Mouse (Mus musculus) monocyte, adult 2 months (primary cell): ENCODE data around the gene Golga7b.

ENCODE experiments used
- DNase-seq, 2 experiments: peaks; one replicate each; pipeline ENCODE4 v3.0.0; 2022; ENCODE audit warnings: low spot score in 2 of 2, low read depth in 1 of 2

The Golga7b gene

GRCm38 (mm10) chr19:42247519-42247918 is at the start of gene Golga7b:
Gene Golga7b (plus strand): TSS chr19:42247574.
- no peak for DNase-seq

GRCm38 (mm10) chr19:42198026-42198425 is 49.3 kb upstream of the Golga7b start:
- no peak for DNase-seq

GRCm38 (mm10) chr19:42201696-42202381 is 45.5 kb upstream of the Golga7b start, which contains the start of gene Sfrp5:
Gene Sfrp5 (minus strand): TSS chr19:42202252.
- no peak for DNase-seq

DNA sequence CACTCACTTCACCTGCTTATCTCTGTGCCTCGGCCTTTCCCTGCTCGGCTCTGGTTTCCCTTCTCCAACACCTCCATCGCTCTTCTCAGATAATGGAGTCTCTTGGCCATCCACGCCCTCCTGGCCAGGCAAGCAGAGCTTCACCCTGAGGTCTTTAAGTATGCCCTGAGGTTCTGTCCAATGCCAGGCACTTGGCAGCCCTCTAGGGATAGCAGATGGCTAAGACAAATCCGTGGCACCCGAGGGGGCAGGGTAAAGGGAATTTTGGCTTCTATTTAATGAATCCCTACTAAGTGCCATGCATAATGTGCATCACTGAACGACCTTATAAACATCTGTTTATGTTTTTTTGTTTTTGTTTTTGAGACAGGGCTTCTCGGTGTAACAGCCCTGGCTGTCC is 44.9 kb upstream of the Golga7b start:
- DNase-seq = no peak

DNA sequence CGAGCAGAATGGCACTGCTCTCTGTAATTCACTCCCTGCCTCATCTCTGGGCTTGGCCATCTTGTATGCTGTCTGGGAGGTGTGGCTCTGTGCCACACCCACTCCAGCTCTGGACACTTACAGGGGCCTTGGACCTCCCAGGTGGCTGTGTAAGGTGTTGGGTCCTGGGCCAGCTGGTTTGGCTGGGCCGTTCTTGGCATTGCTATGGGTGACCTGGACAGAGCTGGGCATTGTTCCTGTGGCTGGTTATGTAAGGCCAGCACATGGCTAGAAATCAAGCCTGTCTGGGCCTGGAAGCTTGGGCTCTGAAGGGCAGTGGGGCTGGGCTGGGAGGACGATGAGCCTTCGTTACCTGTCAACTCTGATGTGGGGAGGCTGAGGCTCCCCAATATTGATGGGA is 43.1 kb upstream of the Golga7b start:
- no peak for DNase-seq

- no peak for DNase-seq
Measured at GRCm38 (mm10) chr19:42205201-42205600, 42.2 kb upstream of the Golga7b start.

- no peak for DNase-seq
Measured at GRCm38 (mm10) chr19:42209485-42209884, 37.9 kb upstream of the Golga7b start.

- DNase-seq = no peak
Measured at GRCm38 (mm10) chr19:42209976-42210375, 37.4 kb upstream of the Golga7b start.

DNA sequence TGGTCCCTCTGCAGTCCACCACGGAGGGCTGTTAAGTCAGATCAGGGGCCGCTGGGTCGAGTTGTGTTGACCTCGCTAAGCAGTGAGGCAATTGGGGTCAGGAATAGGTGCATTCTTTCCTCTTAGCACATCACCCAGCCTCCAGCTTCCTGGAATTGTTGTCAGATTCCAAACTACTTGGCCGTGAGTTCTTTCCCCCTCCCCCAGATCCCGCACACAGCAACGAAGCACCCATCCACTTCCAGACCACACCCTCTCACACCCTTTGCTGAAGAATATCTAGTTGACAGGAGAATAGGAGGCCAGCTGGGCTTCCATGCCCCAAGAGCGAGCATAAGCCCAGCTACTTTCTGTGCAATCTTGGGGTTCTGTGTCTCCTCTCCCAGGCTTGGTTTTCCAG is 35.4 kb upstream of the Golga7b start:
- DNase-seq = no peak

GRCm38 (mm10) chr19:42214601-42215000 is 32.8 kb upstream of the Golga7b start:
- no peak for DNase-seq

DNA sequence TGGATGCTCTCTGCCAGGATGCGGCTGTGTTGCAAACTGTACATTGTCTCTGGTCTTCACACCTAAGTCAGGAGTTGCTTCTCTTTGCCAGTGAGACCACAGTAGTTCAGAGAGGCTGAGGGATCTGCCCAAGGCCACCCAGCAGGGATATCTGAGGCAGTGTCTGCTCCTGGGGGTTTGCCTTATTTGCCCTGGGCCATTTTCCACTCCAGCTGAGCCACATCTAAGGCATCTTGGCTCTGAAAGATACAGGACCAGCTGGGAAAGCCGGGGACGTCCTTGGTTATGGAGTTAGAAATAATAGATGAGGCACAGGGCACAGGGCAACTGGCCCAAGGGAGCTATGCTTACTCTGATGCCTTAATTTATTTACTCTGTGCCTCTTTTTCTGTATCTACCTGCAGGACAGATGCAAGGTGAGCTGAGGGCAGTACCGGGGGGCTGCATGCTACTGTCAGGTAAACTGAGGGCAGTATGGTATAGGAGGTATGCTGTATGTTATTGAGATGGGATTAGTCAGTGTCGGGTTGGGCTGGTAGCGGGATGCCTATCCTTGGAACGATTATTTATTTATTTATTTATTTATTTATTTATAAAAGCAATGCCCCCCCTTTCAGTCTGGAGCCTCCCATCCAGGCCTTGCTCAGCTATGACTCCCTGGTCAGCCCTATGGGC is 30.5 kb upstream of the Golga7b start:
- DNase-seq = no peak

DNA sequence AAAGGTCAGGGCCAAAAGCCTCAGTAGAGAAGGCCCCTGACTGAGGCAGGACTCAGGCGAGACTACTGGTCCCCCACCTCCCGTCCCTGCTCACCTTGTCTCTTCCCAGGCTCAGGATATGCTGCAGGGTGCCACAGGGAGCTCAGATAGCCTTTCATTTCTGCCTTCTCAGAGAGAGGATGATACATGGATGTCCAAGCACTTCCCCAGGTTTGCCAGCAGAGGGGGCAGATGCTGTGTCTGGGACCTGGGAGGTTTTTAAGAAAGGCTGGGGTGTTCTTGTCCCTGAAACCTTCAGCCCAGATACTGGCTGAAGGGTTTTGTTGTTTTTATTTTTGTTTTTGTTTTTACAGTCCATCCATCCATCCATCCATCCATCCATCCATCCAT is 30.0 kb upstream of the Golga7b start:
- DNase-seq = no peak

- DNase-seq = no peak
Measured at GRCm38 (mm10) chr19:42226451-42226850, 20.9 kb upstream of the Golga7b start.

DNA sequence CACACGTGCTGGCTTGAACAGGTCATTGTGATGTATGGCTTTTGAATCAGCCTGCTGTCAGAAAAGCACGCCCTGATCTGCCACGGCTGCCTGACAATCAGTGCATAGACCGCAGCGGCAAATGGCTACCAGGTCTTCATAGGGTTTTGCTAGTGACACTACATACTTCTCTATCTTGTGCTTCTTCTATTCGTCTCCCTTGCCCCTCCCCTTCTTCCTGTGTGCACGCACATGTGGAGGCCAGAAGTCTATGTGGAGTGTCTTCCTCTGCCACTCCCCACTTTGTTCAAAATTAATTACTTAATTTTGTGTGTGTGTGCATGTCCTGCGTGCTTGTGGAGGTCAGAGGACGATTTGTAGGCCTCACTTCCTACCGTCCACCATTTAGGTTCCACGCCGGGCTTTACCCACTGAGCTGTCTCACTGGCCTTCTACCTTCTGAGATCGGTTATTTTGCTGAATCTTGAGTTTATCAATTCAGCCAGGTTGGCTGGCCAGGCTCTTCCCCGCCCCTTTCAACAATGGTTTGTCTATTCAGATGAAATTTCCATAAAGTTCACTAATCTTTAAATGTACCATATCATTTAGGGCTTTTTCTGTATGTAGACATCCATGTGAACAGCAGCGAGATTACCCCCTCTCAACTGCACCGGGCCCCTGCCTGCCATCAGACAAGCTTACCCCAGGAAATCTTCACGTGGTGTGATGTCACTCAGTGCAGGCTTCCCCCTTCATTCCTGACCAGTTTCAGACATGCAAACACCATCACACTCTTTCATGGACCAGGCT is 17.7 kb upstream of the Golga7b start:
- DNase-seq = no peak

- DNase-seq = no peak
Measured at GRCm38 (mm10) chr19:42230288-42230568, 17.1 kb upstream of the Golga7b start.

GRCm38 (mm10) chr19:42230986-42231385 is 16.4 kb upstream of the Golga7b start:
- DNase-seq = no peak

DNA sequence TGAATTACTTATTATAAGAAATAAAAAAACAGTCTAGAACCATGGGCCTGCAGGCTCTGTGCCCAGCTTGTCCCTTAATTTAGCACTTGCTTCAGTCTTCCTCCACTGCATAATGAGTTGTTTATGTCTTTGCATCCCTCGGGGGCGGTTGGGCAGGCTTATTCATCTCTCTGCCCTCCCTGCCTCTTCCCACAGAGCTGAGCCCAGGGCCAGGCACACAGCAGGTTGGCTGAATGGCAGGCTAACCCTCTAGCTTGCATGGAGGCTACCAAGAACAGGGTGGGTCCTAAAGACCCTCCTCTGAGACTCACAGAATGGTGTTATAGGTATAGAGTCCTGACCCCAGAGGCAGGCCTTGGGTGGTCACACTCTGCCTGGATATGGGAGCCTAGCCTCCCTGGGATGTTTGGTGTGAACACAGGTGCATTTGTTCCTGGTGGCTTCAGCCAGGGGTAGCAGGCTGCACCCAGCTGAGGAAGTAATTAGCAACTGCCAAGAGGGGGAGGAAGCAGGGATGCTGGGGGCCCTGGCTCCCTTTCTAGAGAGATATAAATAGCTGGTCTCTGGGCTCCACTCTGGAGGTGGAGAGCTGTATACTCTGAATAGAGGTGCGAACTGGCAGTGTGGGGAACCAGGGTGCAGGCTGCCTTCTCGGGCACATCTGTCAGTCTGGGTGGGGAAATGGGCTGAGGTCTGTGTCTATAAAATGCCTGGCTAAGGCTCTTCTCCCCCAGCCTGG is 9.6 kb upstream of the Golga7b start:
- DNase-seq = no peak

GRCm38 (mm10) chr19:42238341-42238715 is 9.0 kb upstream of the Golga7b start:
- DNase-seq = no peak

- no peak for DNase-seq
Measured at GRCm38 (mm10) chr19:42240881-42241280, 6.5 kb upstream of the Golga7b start.

DNA sequence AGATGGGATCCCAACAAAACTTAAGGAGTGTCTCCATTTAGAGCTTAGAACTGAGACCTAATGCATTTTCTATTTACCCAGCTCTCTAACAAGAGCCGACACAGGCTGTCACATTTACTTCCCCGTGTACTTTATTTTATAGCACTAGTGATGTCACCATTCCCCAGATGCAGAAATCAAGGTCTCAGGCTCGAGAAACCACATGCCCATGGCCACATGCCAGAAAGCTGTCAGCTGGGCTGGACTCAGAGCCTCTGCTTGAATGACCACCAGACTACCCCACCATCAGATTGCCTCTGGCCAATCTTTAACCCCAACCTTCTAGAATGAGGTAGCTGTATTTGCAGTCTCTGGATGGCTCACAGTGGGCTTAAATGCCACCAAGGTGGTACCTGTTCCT is 4.0 kb upstream of the Golga7b start:
- DNase-seq = no peak

GRCm38 (mm10) chr19:42246626-42247025 is 748 bp upstream of the Golga7b start:
- DNase-seq = no peak
